Mouse (Mus musculus): ENCODE results near the gene Gm8127.
"Not testable (repeated sequence)": the region's sequence is repeated elsewhere in the genome, so short reads cannot be mapped to it uniquely, and the experiment has no call there.

DNA sequence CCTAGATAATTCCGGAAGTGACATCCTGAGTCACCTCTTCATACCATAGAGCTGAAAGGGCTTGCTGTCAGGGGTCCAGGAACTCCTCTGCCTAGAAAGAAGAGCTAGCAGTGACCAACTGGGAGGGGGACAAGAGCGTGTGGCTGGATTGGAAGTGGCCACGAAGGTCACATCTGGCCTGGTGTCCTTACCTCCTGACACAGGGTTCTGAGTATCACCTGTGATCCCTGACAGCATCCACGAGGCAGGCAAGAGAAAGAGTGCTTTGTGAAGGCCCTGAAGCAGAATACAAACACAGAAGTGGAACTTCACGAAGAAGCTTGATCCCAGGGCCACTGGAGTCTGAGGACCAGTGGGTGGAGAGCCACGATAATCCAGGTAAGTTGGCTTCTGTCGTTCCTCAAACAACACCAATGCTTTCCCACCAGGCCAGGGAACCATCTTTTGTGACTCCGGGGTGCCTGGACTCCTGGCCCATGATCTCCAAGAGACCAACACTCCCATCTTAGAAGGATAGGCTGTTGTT, 18.6 kb downstream of the Gm8127 start, which contains the start of gene Gm9732:
- not testable (repeated sequence) for TF ChIP-seq CTCF (IDR thresholded peaks at IDR 0.05; ENCODE audit: low read depth, low read length); POLR2AphosphoS5 (IDR thresholded peaks at IDR 0.05; ENCODE audit: insufficient replicate concordance, low read depth, low read length); GATA2 (IDR thresholded peaks at IDR 0.05; ENCODE audit: borderline replicate concordance, low read depth, low read length); GATA1 (IDR thresholded peaks at IDR 0.05; ENCODE audit: borderline replicate concordance, low read length)
